Comparison of ENCODE assay signal across 8 mouse cellular contexts in genomic region chr7:16048675-16049575, GRCm38 (mm10). TPM values are rescaled to one million over a fixed set of nuclear protein-coding genes. Genes with fewer than 3 reads are reported as not detected.
DNase-seq lines count a peak whose midpoint lies in the region; ATAC-seq and TF ChIP-seq lines count a peak whose summit lies in the region.

No protein-coding gene starts in this region.

- no peak for TF ChIP-seq EP300 in liver, postnatal 0 days (IDR thresholded peaks at IDR 0.05; ENCODE audit: low read depth)

- peak overlapping the region; percentile 87 for H3K4me2 ChIP-seq in heart, embryonic 13.5 days
- peak overlapping the region; percentile 83 for H3K4me2 ChIP-seq in hindbrain, embryonic 15.5 days
- peak overlapping the region; percentile 82 for H3K4me2 ChIP-seq in liver, postnatal 0 days (ENCODE audit: low read depth, low read length)

- peak overlapping the region; percentile 86 for H3K4me3 ChIP-seq in heart, embryonic 13.5 days
- peak overlapping the region; percentile 68 for H3K4me3 ChIP-seq in brown adipose tissue, adult 24 weeks (ENCODE audit: insufficient read depth, low read depth, low read length)
- peak overlapping the region; percentile 84 for H3K4me3 ChIP-seq in hindbrain, embryonic 15.5 days
- H3K4me3 ChIP-seq in liver, postnatal 0 days (ENCODE audit: low read depth, low read length), result peak overlapping the region; percentile 87

- H3K9ac ChIP-seq in heart, embryonic 13.5 days, result peak overlapping the region; percentile 93
- peak overlapping the region; percentile 82 for H3K9ac ChIP-seq in hindbrain, embryonic 15.5 days
- H3K9ac ChIP-seq in liver, postnatal 0 days (replicated peaks), result peak overlapping the region; percentile 95

- peaks cover 56% of the 10 kb centered on the region for H3K4me1 ChIP-seq in heart, embryonic 13.5 days
- H3K4me1 ChIP-seq in brown adipose tissue, adult 24 weeks (ENCODE audit: control insufficient read depth, insufficient read depth, insufficient read length, low read length), result peaks cover 18% of the 10 kb centered on the region
- peaks cover 56% of the 10 kb centered on the region for H3K4me1 ChIP-seq in hindbrain, embryonic 15.5 days (replicated peaks)
- peaks cover 59% of the 10 kb centered on the region for H3K4me1 ChIP-seq in liver, postnatal 0 days (ENCODE audit: insufficient read depth)

- 7% methylated on average over 36 of the region's 36 CpGs for WGBS in heart, embryonic 13.5 days
- 8% methylated on average over 36 of the region's 36 CpGs for WGBS in hindbrain, embryonic 15.5 days
- WGBS in liver, postnatal 0 days (ENCODE audit: insufficient replicate concordance), result 4% methylated on average over 36 of the region's 36 CpGs

- H3K36me3 ChIP-seq in heart, embryonic 13.5 days, result no peaks in the 10 kb centered on the region
- no peaks in the 10 kb centered on the region for H3K36me3 ChIP-seq in hindbrain, embryonic 15.5 days
- H3K36me3 ChIP-seq in liver, postnatal 0 days (replicated peaks; ENCODE audit: insufficient read depth, low read length), result no peaks in the 10 kb centered on the region

- H3K9me3 ChIP-seq in heart, embryonic 13.5 days, result no peaks in the 10 kb centered on the region
- no peaks in the 10 kb centered on the region for H3K9me3 ChIP-seq in hindbrain, embryonic 15.5 days
- no peaks in the 10 kb centered on the region for H3K9me3 ChIP-seq in liver, postnatal 0 days (ENCODE audit: low read length)

- intact Hi-C loops in heart, postnatal 25 days (cut with DNase I), result loop anchor here (5.0 kb wide), 1 partner anchor 117 kb away; no protein-coding TSS in a partner anchor

- peak overlapping the region; percentile 93 for H3K27ac ChIP-seq in heart, embryonic 13.5 days (replicated peaks)
- H3K27ac ChIP-seq in brown adipose tissue, adult 24 weeks (replicated peaks; ENCODE audit: low read depth, low read length), result peak overlapping the region; percentile 49
- peak overlapping the region; percentile 99 for H3K27ac ChIP-seq in hindbrain, embryonic 15.5 days (replicated peaks)
- peak overlapping the region; percentile 88 for H3K27ac ChIP-seq in liver, postnatal 0 days (ENCODE audit: low read depth)

- no peak for ATAC-seq in heart, embryonic 13.5 days (ENCODE audit: extremely low read depth, insufficient number of reproducible peaks, low FRiP score, low TSS enrichment)
- ATAC-seq in hindbrain, embryonic 15.5 days (ENCODE audit: low FRiP score, low read depth), result no peak
- ATAC-seq in liver, postnatal 0 days, result no peak

- TF ChIP-seq CTCF in liver, postnatal 0 days (IDR thresholded peaks at IDR 0.05; ENCODE audit: low read depth), result no peak

- no peak for DNase-seq in heart, postnatal 25 days (ENCODE audit: low spot score)
- peak; percentile 54 for DNase-seq in CD4-positive helper T cell, adult 2 months (ENCODE audit: low read depth, low spot score)
- DNase-seq in liver, postnatal 0 days, result peak; percentile 36
- DNase-seq in ovary, postnatal 36 days (ENCODE audit: low spot score), result no peak
- no peak for DNase-seq in adrenal gland, adult 2 months

- no peaks in the 10 kb centered on the region for H3K27me3 ChIP-seq in heart, embryonic 13.5 days (replicated peaks)
- no peaks in the 10 kb centered on the region for H3K27me3 ChIP-seq in hindbrain, embryonic 15.5 days
- H3K27me3 ChIP-seq in liver, postnatal 0 days (ENCODE audit: insufficient read depth, low read length), result no peaks in the 10 kb centered on the region

RNA-seq across cellular contexts. Expression of gene Bicra, which starts 1.2 kb away (rescaled TPM):
- 4.6 and 5.0 TPM in 2 replicates for polyA plus RNA-seq in heart, embryonic 13.5 days (2015; fragmentation: Nextera tagmentation; extraction: Ambion mirVana)
- 1 to 10 TPM; 7.1 to 8.3 TPM for total RNA-seq in heart, postnatal 25 days (2021)
- polyA plus RNA-seq in brown adipose tissue, adult 24 weeks (2012; ENCODE audit: insufficient read depth, insufficient read length, missing spikeins), result 6.1 and 7.4 TPM in 2 replicates
- 7.5 and 8.7 TPM in 2 replicates for polyA plus RNA-seq in hindbrain, embryonic 15.5 days (2015; fragmentation: Nextera tagmentation; extraction: Ambion mirVana)
- polyA plus RNA-seq in liver, postnatal 0 days (2015; fragmentation: Nextera tagmentation; extraction: Ambion mirVana), result 0.95 and 1.0 TPM in 2 replicates
- 10 to 100 TPM in 1 of 2 experiments, 1 to 10 TPM in 1; 9.4 to 10.4 TPM for total RNA-seq in adrenal gland, adult 2 months (2021)
- 19.8 and 26.2 TPM in 2 replicates for polyA plus RNA-seq in adrenal gland, adult 2 months (2012; rRNA removed)

RNA-seq across cellular contexts. Expression of gene Zfp541, which starts 12.7 kb away (rescaled TPM):
- polyA plus RNA-seq in heart, embryonic 13.5 days (2015; fragmentation: Nextera tagmentation; extraction: Ambion mirVana), result 0.05 TPM in 1 of 2 replicates, not detected in the other
- not detected for total RNA-seq in heart, postnatal 25 days (2021)
- not detected in 2 replicates for polyA plus RNA-seq in brown adipose tissue, adult 24 weeks (2012; ENCODE audit: insufficient read depth, insufficient read length, missing spikeins)
- 0.06 and 0.26 TPM in 2 replicates for polyA plus RNA-seq in hindbrain, embryonic 15.5 days (2015; fragmentation: Nextera tagmentation; extraction: Ambion mirVana)
- not detected in 2 replicates for polyA plus RNA-seq in liver, postnatal 0 days (2015; fragmentation: Nextera tagmentation; extraction: Ambion mirVana)
- total RNA-seq in adrenal gland, adult 2 months (2021), result under 1 TPM; 0.06 to 0.07 TPM
- polyA plus RNA-seq in adrenal gland, adult 2 months (2012; rRNA removed), result 0.04 and 0.09 TPM in 2 replicates

RNA-seq across cellular contexts. Expression of gene Napa, which starts 49.3 kb away (rescaled TPM):
- polyA plus RNA-seq in heart, embryonic 13.5 days (2015; fragmentation: Nextera tagmentation; extraction: Ambion mirVana), result 150 and 157 TPM in 2 replicates
- 10 to 100 TPM; 82.8 to 83.3 TPM for total RNA-seq in heart, postnatal 25 days (2021)
- polyA plus RNA-seq in brown adipose tissue, adult 24 weeks (2012; ENCODE audit: insufficient read depth, insufficient read length, missing spikeins), result 132 and 141 TPM in 2 replicates
- 218 and 239 TPM in 2 replicates for polyA plus RNA-seq in hindbrain, embryonic 15.5 days (2015; fragmentation: Nextera tagmentation; extraction: Ambion mirVana)
- 96.6 and 105 TPM in 2 replicates for polyA plus RNA-seq in liver, postnatal 0 days (2015; fragmentation: Nextera tagmentation; extraction: Ambion mirVana)
- 100 to 1,000 TPM; 149 to 167 TPM for total RNA-seq in adrenal gland, adult 2 months (2021)
- 316 and 381 TPM in 2 replicates for polyA plus RNA-seq in adrenal gland, adult 2 months (2012; rRNA removed)

Comparison
In these comparisons a context has a peak if more than half of its experiments do, and no peak if none do; other contexts are left out.
1. H3K27ac ChIP-seq: peak in every context shown above with its lines; median percentile 99 in hindbrain, embryonic 15.5 days; 93 in heart, embryonic 13.5 days; 88 in liver, postnatal 0 days; 49 in brown adipose tissue, adult 24 weeks.
2. DNase-seq: peak in CD4-positive helper T cell, adult 2 months (single experiment) and liver, postnatal 0 days (single experiment); none in heart, postnatal 25 days (single experiment), ovary, postnatal 36 days (single experiment) and adrenal gland, adult 2 months (single experiment).
3. Peak in every context shown above with its lines, with median percentiles within 50 percentile points of each other: H3K4me2 ChIP-seq, H3K4me3 ChIP-seq and H3K9ac ChIP-seq.